Mouse (Mus musculus): Measurements from ENCODE around the gene Ndufv1. TPM values are rescaled to one million over a fixed set of nuclear protein-coding genes. Genes with fewer than 3 reads are reported as not detected.
"Not testable (repeated sequence)": the region's sequence is repeated elsewhere in the genome, so short reads cannot be mapped to it uniquely, and the experiment has no call there.

Gene Ndufv1
- polyA plus RNA-seq, 2 experiments from 2014 or later: 109 to 164 TPM

- no peak for ATAC-seq
Measured at GRCm38 (mm10) chr19:3967258-3967657, 45.3 kb downstream of the Ndufv1 start.

DNA sequence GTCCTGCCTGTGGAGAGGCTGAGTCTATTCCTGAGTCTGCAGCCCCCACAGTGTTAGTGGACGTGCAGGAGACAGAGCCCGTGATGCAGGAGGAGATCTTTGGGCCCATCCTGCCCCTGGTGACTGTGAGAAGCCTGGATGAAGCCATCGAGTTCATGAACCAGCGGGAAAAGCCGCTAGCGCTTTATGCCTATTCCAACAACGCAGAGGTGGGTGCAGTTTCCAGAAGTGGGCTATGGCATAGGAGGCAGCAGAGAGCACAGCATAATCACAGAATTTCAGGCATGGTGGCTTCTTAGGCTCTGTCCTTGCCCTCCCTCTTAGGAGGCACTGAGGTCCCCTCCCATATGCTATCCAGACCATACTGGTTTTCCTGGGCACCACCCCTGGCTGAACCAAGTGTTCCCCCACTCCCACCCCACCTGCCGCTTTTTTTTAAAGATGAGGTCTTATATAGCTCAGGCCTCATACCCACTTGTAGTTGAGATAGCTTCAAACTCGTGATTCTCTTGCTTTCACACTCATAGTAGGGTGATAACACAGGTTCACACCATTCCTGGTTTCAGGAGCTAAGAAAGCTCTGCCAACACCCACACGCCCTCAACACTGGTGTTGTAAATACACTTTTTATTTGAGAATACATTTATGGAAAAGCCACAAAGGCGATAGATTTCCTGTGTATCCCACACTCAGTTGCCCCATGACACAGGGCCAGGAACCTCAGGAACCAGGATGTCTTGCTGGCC, 46.1 kb downstream of the Ndufv1 start:
- no peak for ATAC-seq

GRCm38 (mm10) chr19:3964030-3964429, 48.6 kb downstream of the Ndufv1 start:
- no peak for ATAC-seq

DNA sequence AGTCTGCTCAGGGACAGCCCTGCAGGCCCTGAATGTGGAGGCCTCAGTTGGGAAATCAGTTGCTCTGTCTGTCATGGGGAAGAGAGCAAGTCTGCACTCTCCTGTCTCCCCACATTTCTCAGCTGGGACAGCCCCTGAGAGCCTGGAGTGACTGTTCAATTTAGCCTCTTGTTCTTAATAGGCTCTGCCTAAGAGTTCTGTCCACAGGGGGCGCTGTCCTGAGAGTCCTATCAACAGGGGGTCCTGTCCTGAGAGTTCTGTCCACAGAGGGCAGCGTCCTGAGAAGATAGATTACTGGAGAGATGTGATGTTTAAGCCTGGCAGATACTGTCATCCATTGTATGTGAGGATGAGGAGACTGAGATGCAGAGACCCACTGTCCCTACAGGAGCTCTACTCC, 50.1 kb downstream of the Ndufv1 start:
- ATAC-seq: no peak

GRCm38 (mm10) chr19:3961805-3962204, 50.8 kb downstream of the Ndufv1 start:
- ATAC-seq: not testable (repeated sequence)

- no peak for ATAC-seq
Measured at GRCm38 (mm10) chr19:3960211-3960610, 52.4 kb downstream of the Ndufv1 start.

DNA sequence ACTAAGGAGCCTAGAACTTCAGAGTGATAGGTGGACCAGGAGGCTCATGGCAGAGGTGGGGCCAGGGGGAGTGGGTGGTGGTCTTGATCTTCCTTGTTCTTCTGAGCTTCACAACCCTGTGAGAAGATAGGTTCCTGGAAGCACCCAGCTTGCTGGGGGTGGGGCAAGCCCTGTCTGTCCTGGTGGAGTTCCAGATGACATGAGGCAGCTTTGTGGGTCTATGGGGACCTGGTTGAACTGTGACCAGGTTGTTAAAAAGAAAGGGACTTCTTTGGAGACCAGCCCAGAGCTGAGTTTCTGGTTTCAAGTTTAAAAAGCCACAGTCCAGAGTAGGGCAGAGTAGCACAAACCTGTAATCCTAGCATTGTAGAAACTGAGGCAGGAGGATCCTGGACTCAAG, 53.6 kb downstream of the Ndufv1 start:
- no peak for ATAC-seq

DNA sequence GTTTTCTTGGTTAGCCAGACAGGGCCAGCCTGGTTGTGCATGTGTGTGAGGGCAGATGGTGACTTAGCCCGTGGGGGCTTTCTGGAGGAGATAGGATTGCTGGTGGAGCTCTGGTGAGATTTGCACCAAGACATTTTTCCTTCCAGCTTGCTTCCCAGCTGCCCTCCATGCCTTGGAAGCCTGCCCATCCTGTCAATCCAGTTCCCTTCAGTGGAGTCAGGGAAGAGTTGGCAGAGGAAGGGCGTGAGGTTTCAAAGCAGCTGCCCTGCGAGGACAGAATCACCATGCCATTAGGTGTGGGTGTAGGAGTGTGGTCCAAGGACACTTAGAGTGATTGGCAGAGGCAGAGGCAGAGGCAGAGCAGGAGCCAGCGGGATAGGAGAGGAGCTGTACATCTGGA, 54.1 kb downstream of the Ndufv1 start, which contains the start of gene Aldh3b3:
Aldh3b3 (plus strand) TSS at position 176 of the 400 bp plus-strand sequence.
- no peak for ATAC-seq

Other genes starting within 250 kb of the Ndufv1 start
- gene Kmt5b, start 245.4 kb downstream of the Ndufv1 start, polyA plus RNA-seq (2017; shearing (Covaris generic)): 10 to 100 TPM; 33.1 to 38.4 TPM
- gene Chka, start 161.0 kb downstream of the Ndufv1 start, polyA plus RNA-seq (2017; shearing (Covaris generic)): 1 to 10 TPM; 2.5 to 3.7 TPM
- gene Tcirg1, start 105.7 kb downstream of the Ndufv1 start, polyA plus RNA-seq (2017; shearing (Covaris generic)): 100 to 1,000 TPM in 1 of 2 experiments, 10 to 100 TPM in 1; 51.3 to 100 TPM
- gene Ndufs8, start 100.0 kb downstream of the Ndufv1 start, polyA plus RNA-seq (2017; shearing (Covaris generic)): 100 to 1,000 TPM; 219 to 234 TPM
- gene Aldh3b1, start 83.0 kb downstream of the Ndufv1 start, polyA plus RNA-seq (2017; shearing (Covaris generic)): under 1 TPM in 1 of 2 experiments, not detected in 1; 0.85 TPM
- 10 to 100 TPM; 20.8 to 54.2 TPM for gene Unc93b1, start 77.6 kb downstream of the Ndufv1 start, polyA plus RNA-seq (2017; shearing (Covaris generic))
- not detected for gene Aldh3b3, start 54.2 kb downstream of the Ndufv1 start, polyA plus RNA-seq (2017; shearing (Covaris generic))
- gene Aldh3b2, start 40.5 kb downstream of the Ndufv1 start, polyA plus RNA-seq (2017; shearing (Covaris generic)): not detected
- gene Acy3, start 26.2 kb downstream of the Ndufv1 start, polyA plus RNA-seq (2017; shearing (Covaris generic)): 1 to 10 TPM in 1 of 2 experiments, not detected in 1; 1.5 TPM
- gene Tbx10, start 20.1 kb downstream of the Ndufv1 start, polyA plus RNA-seq (2017; shearing (Covaris generic)): not detected
- 10 to 100 TPM; 10.7 to 15.2 TPM for gene Nudt8, start 12.2 kb downstream of the Ndufv1 start, polyA plus RNA-seq (2017; shearing (Covaris generic))
- gene Gm49405, start 12.2 kb downstream of the Ndufv1 start, polyA plus RNA-seq (2017; shearing (Covaris generic)): under 1 TPM; 0.78 to 0.96 TPM
- 1 to 10 TPM; 1.1 to 2.1 TPM for gene Doc2g, start 9.5 kb downstream of the Ndufv1 start, polyA plus RNA-seq (2017; shearing (Covaris generic))
- gene Gstp1, start 25.2 kb upstream of the Ndufv1 start, polyA plus RNA-seq (2017; shearing (Covaris generic)): 100 to 1,000 TPM; 543 to 655 TPM
- gene Gstp2, start 33.2 kb upstream of the Ndufv1 start, polyA plus RNA-seq (2017; shearing (Covaris generic)): 1 to 10 TPM; 4.2 to 5.3 TPM
- 100 to 1,000 TPM; 158 to 206 TPM for gene Gstp3, start 46.8 kb upstream of the Ndufv1 start, polyA plus RNA-seq (2017; shearing (Covaris generic))
- gene Cabp2, start 68.8 kb upstream of the Ndufv1 start, polyA plus RNA-seq (2017; shearing (Covaris generic)): not detected
- gene Cdk2ap2, start 84.4 kb upstream of the Ndufv1 start, polyA plus RNA-seq (2017; shearing (Covaris generic)): 100 to 1,000 TPM; 328 to 403 TPM
- 100 to 1,000 TPM in 1 of 2 experiments, 10 to 100 TPM in 1; 98.7 to 113 TPM for gene Pitpnm1, start 87.2 kb upstream of the Ndufv1 start, polyA plus RNA-seq (2017; shearing (Covaris generic))
- 100 to 1,000 TPM; 179 to 208 TPM for gene Aip, start 113.1 kb upstream of the Ndufv1 start, polyA plus RNA-seq (2017; shearing (Covaris generic))
- under 1 TPM in 1 of 2 experiments, not detected in 1; 0.29 TPM for gene Gpr152, start 127.0 kb upstream of the Ndufv1 start, polyA plus RNA-seq (2017; shearing (Covaris generic))
- under 1 TPM; 0.79 to 0.92 TPM for gene Cabp4, start 131.2 kb upstream of the Ndufv1 start, polyA plus RNA-seq (2017; shearing (Covaris generic))
- 100 to 1,000 TPM; 236 to 310 TPM for gene Coro1b, start 135.8 kb upstream of the Ndufv1 start, polyA plus RNA-seq (2017; shearing (Covaris generic))
- 100 to 1,000 TPM; 836 to 870 TPM for gene Ptprcap, start 140.8 kb upstream of the Ndufv1 start, polyA plus RNA-seq (2017; shearing (Covaris generic))
- gene Rps6kb2, start 150.5 kb upstream of the Ndufv1 start, polyA plus RNA-seq (2017; shearing (Covaris generic)): 10 to 100 TPM; 31.7 to 39.0 TPM
- 10 to 100 TPM in 1 of 2 experiments, 1 to 10 TPM in 1; 9.4 to 11.9 TPM for gene Carns1, start 162.7 kb upstream of the Ndufv1 start, polyA plus RNA-seq (2017; shearing (Covaris generic))
- gene Tbc1d10c, start 178.5 kb upstream of the Ndufv1 start, polyA plus RNA-seq (2017; shearing (Covaris generic)): 100 to 1,000 TPM; 594 to 924 TPM
- 100 to 1,000 TPM; 835 to 936 TPM for gene Ppp1ca, start 179.3 kb upstream of the Ndufv1 start, polyA plus RNA-seq (2017; shearing (Covaris generic))
- 10 to 100 TPM; 63.6 to 83.6 TPM for gene Rad9a, start 188.9 kb upstream of the Ndufv1 start, polyA plus RNA-seq (2017; shearing (Covaris generic))
- gene Clcf1, start 201.4 kb upstream of the Ndufv1 start, polyA plus RNA-seq (2017; shearing (Covaris generic)): 10 to 100 TPM; 35.0 to 46.5 TPM
- gene AC109138.7, start 201.6 kb upstream of the Ndufv1 start, polyA plus RNA-seq (2017; shearing (Covaris generic)): not detected
- 100 to 1,000 TPM; 117 to 127 TPM for gene Pold4, start 219.1 kb upstream of the Ndufv1 start, polyA plus RNA-seq (2017; shearing (Covaris generic))